Comparison of ENCODE assay signal across 9 mouse cellular contexts in the genomic region with DNA sequence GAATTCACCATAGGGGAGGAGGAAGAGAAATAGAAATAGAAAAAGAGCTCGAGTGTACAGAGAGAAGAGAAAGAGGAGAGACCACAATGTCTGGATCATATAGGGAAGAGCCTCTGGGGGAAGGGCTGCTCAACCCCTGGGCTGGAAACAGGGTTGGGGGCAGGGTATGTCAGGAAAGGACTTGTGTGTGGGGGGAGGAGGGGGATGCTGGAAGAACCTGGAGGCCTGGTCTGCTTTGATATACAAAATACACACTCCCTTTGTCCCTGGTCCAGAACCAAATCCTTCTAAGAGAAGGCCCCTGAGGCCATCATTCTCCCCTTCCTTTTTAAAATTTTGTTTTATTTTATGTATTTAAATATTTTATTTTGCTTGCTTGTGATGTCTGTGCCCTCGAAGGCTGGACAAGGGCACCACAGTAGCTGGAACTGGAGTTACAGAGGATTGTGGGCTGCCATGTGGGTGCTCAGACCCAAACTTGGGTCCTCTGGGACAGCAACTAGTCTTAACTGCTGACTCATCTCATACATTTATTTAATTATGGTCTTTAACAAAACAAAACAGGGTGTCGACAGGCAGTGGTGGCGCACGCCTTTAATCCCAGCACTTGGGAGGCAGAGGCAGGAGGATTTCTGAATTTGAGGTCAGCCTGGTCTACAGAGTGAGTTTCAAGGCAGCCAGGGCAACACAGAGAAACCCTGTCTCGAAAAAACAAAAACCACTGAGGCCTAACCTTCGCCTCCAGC. TPM values are rescaled to one million over a fixed set of nuclear protein-coding genes. Genes with fewer than 3 reads are reported as not detected.
DNase-seq lines count a peak whose midpoint lies in the region; ATAC-seq and TF ChIP-seq lines count a peak whose summit lies in the region.
"Had no signal": no experiment of that assay in that cellular context is flagged by ENCODE, and none has a peak within 500 bp of the region (broad histone marks: within the 10 kb centered on the region; RNA-seq: fewer than 3 reads in every experiment).

No protein-coding gene starts in this region.

- no peaks in the 10 kb centered on the region for H3K27me3 ChIP-seq in heart, embryonic 11.5 days (ENCODE audit: control insufficient read depth, insufficient read depth, low read length)
- no peaks in the 10 kb centered on the region for H3K27me3 ChIP-seq in hindbrain, embryonic 11.5 days (ENCODE audit: control insufficient read depth, insufficient read depth, low read length)

- TF ChIP-seq CTCF in layer of hippocampus, adult 2 months (conservative IDR thresholded peaks at IDR 0.05), result no peak

- no peaks in the 10 kb centered on the region for H3K79me2 ChIP-seq in macrophage (ENCODE audit: inconsistent target)

- 83% methylated on average over 7 of the region's 7 CpGs for WGBS in heart, embryonic 11.5 days (ENCODE audit: insufficient replicate concordance)
- WGBS in hindbrain, embryonic 11.5 days, result 82% methylated on average over 7 of the region's 7 CpGs
- 85% methylated on average over 7 of the region's 7 CpGs for WGBS in macrophage (ENCODE audit: missing documents)

- in situ Hi-C loops in ES-E14 (cut with MboI; ENCODE audit: low sequenced_read_pairs in 2 of 2, unreplicated experiment in 2 of 2), result no loop called here

- peak overlapping the region; percentile 78 for H3K9ac ChIP-seq in heart, embryonic 11.5 days (ENCODE audit: low read depth, low read length)
- peak overlapping the region; percentile 87; the same call in 1 of the 2 replicates for H3K9ac ChIP-seq in ES-E14 (ENCODE audit: insufficient read depth, low read depth, low read length, poor library complexity, severe bottlenecking)
- no peak overlapping the region for H3K9ac ChIP-seq in hindbrain, embryonic 11.5 days (ENCODE audit: low read depth, low read length)

- DNase-seq in heart, postnatal 10 days, result no peak
- DNase-seq in ES-E14 (ENCODE audit: low read depth, low spot score), result no peak
- no peak for DNase-seq in hindbrain, embryonic 11.5 days (ENCODE audit: low spot score)
- DNase-seq in layer of hippocampus, adult 2 months (ENCODE audit: low spot score in 2 of 2), result no peak
- no peak for DNase-seq in yolk sac, embryonic 10.5 days (ENCODE audit: low spot score)
- DNase-seq in embryo, embryonic 10 days (ENCODE audit: low spot score), result no peak

- H3K27ac ChIP-seq in heart, embryonic 11.5 days (ENCODE audit: low read depth, low read length), result no peak overlapping the region
- peak overlapping the region; percentile 92 for H3K27ac ChIP-seq in ES-E14 (ENCODE audit: insufficient read depth, low read depth, low read length, poor library complexity, severe bottlenecking)
- H3K27ac ChIP-seq in hindbrain, embryonic 11.5 days (ENCODE audit: low read depth, low read length), result no peak overlapping the region
- no peak overlapping the region for H3K27ac ChIP-seq in macrophage
- no peak overlapping the region for H3K27ac ChIP-seq in layer of hippocampus, adult 2 months

- peak overlapping the region; percentile 72 for H3K4me3 ChIP-seq in heart, embryonic 11.5 days (ENCODE audit: low read depth, low read length)
- H3K4me3 ChIP-seq in ES-E14 (ENCODE audit: insufficient read depth in 1 of 2, low read depth in 1 of 2, low read length in 2 of 2, poor library complexity in 1 of 2, severe bottlenecking in 1 of 2) (peak overlapping the region; percentile 81 to 94), macrophage (ENCODE audit: inconsistent target) (peak overlapping the region; percentile 62; the same call in 1 of the 2 replicates)
- H3K4me3 ChIP-seq in hindbrain, embryonic 11.5 days (ENCODE audit: low read depth, low read length), result no peak overlapping the region; the same call in 1 of the 2 replicates
- H3K4me3 ChIP-seq in layer of hippocampus, adult 2 months, result no peak overlapping the region

- ATAC-seq in heart, embryonic 11.5 days (replicated peaks; ENCODE audit: insufficient number of reproducible peaks, low FRiP score, low TSS enrichment), result no peak
- ATAC-seq in hindbrain, embryonic 11.5 days (ENCODE audit: low FRiP score), result no peak

- H3K36me3 ChIP-seq in heart, embryonic 11.5 days (ENCODE audit: control insufficient read depth, insufficient read depth, low read length), result peaks cover 9% of the 10 kb centered on the region
- peaks cover 35% of the 10 kb centered on the region for H3K36me3 ChIP-seq in ES-E14 (ENCODE audit: control insufficient read depth, insufficient read depth, low read length, poor library complexity, severe bottlenecking)
- H3K36me3 ChIP-seq in hindbrain, embryonic 11.5 days (ENCODE audit: control insufficient read depth, insufficient read depth, low read length), result peaks cover 8% of the 10 kb centered on the region; the same call in 1 of the 2 replicates
- peaks cover 18% of the 10 kb centered on the region; the same call in 1 of the 2 replicates for H3K36me3 ChIP-seq in macrophage (ENCODE audit: inconsistent target)

- H3K4me2 ChIP-seq in heart, embryonic 11.5 days, result peak overlapping the region; percentile 97
- peak overlapping the region; percentile 91 for H3K4me2 ChIP-seq in hindbrain, embryonic 11.5 days (replicated peaks; ENCODE audit: low read depth, low read length)

- H3K9me3 ChIP-seq in heart, embryonic 11.5 days (replicated peaks; ENCODE audit: control insufficient read depth, low read length), result no peaks in the 10 kb centered on the region
- no peaks in the 10 kb centered on the region for H3K9me3 ChIP-seq in ES-E14 (ENCODE audit: control insufficient read depth, insufficient read depth, low read depth, low read length)
- H3K9me3 ChIP-seq in hindbrain, embryonic 11.5 days (ENCODE audit: control insufficient read depth, low read length), result no peaks in the 10 kb centered on the region

- H3K4me1 ChIP-seq in heart, embryonic 11.5 days (ENCODE audit: control insufficient read depth, insufficient read depth, low read length), result peaks cover 10% of the 10 kb centered on the region
- H3K4me1 ChIP-seq in ES-E14 (ENCODE audit: control insufficient read depth in 2 of 2, insufficient read depth in 2 of 2, low read length in 2 of 2, poor library complexity in 1 of 2), result peaks cover 2 to 26% of the 10 kb centered on the region in 2 experiments; a peak in 3 of 4 replicates
- 0 out of 2 replicates have a peak, but pooled peaks cover 2% of the 10 kb centered on the region for H3K4me1 ChIP-seq in hindbrain, embryonic 11.5 days (replicated peaks; ENCODE audit: control insufficient read depth, insufficient read depth, low read length)

- intact Hi-C loops in heart, postnatal 10 days (cut with DNase I), result loop anchor here (2.0 to 10.0 kb wide), 4 partner anchors 26 to 272 kb away; no protein-coding TSS in a partner anchor

TF ChIP-seq in ES-E14, 5 proteins besides CTCF, POLR2A, EP300 and RAD21:
- no peak for TF ChIP-seq ZNF384 (IDR thresholded peaks at IDR 0.05; ENCODE audit: low read depth, low read length)
- peak; percentile 62 for TF ChIP-seq MAFK (IDR thresholded peaks at IDR 0.05; ENCODE audit: insufficient read depth, low read depth, low read length)

RNA-seq across cellular contexts. Expression of gene Alkbh2, which starts 1.3 kb away (rescaled TPM):
- polyA plus RNA-seq in heart, embryonic 11.5 days (2014; fragmentation: Nextera tagmentation; extraction: Ambion mirVana), result 8.7 and 12.8 TPM in 2 replicates
- total RNA-seq in heart, postnatal 10 days (2021), result 1 to 10 TPM; 2.6 to 3.0 TPM
- 26.7 and 32.6 TPM in 2 replicates for total RNA-seq in ES-E14 (2012; rRNA removed)
- polyA plus RNA-seq in hindbrain, embryonic 11.5 days (2014; fragmentation: Nextera tagmentation; extraction: Ambion mirVana), result 9.4 and 9.8 TPM in 2 replicates
- total RNA-seq in macrophage (2018; cell fraction: chromatin; rRNA removed), result 1 to 10 TPM in 13 of 26 experiments, under 1 TPM in 2, not detected in 11; 0.88 to 3.6 (median 1.5) TPM
- total RNA-seq in macrophage (2018; cell fraction: cytosol; rRNA removed), result 1 to 10 TPM in 23 of 26 experiments, under 1 TPM in 3; 0.72 to 3.4 (median 2.2) TPM
- 1 to 10 TPM in 14 of 26 experiments, under 1 TPM in 4, not detected in 8; 0.63 to 4.8 (median 1.6) TPM for total RNA-seq in macrophage (2018; cell fraction: nucleus; rRNA removed)
- 0.95 to 4.5 TPM (median 3.3 TPM) in 3 replicates for polyA plus RNA-seq in macrophage (2018)
- 1 to 10 TPM; 4.8 to 5.1 TPM for total RNA-seq in layer of hippocampus, adult 2 months (2021)

RNA-seq across cellular contexts. Expression of gene Ung, which starts 3.5 kb away (rescaled TPM):
- polyA plus RNA-seq in heart, embryonic 11.5 days (2014; fragmentation: Nextera tagmentation; extraction: Ambion mirVana), result 26.3 and 37.0 TPM in 2 replicates
- 10 to 100 TPM; 22.7 to 24.1 TPM for total RNA-seq in heart, postnatal 10 days (2021)
- total RNA-seq in ES-E14 (2012; rRNA removed), result 67.9 and 71.6 TPM in 2 replicates
- polyA plus RNA-seq in hindbrain, embryonic 11.5 days (2014; fragmentation: Nextera tagmentation; extraction: Ambion mirVana), result 18.1 and 25.5 TPM in 2 replicates
- total RNA-seq in macrophage (2018; cell fraction: chromatin; rRNA removed), result 1 to 10 TPM in 12 of 26 experiments, under 1 TPM in 9, not detected in 5; 0.26 to 2.6 (median 1.1) TPM
- total RNA-seq in macrophage (2018; cell fraction: cytosol; rRNA removed), result 1 to 10 TPM in 14 of 26 experiments, under 1 TPM in 12; 0.38 to 1.9 (median 1.1) TPM
- 10 to 100 TPM in 1 of 26 experiments, 1 to 10 TPM in 9, under 1 TPM in 14, not detected in 2; 0.30 to 10.5 (median 0.91) TPM for total RNA-seq in macrophage (2018; cell fraction: nucleus; rRNA removed)
- 0.70 to 14.0 TPM (median 3.2 TPM) in 3 replicates for polyA plus RNA-seq in macrophage (2018)
- 1 to 10 TPM; 2.4 to 2.5 TPM for total RNA-seq in layer of hippocampus, adult 2 months (2021)

RNA-seq across cellular contexts. Expression of gene Acacb, which starts 19.7 kb away (rescaled TPM):
- 7.6 and 8.0 TPM in 2 replicates for polyA plus RNA-seq in heart, embryonic 11.5 days (2014; fragmentation: Nextera tagmentation; extraction: Ambion mirVana)
- 100 to 1,000 TPM; 156 to 159 TPM for total RNA-seq in heart, postnatal 10 days (2021)
- 10.5 and 16.9 TPM in 2 replicates for total RNA-seq in ES-E14 (2012; rRNA removed)
- 1.4 and 1.6 TPM in 2 replicates for polyA plus RNA-seq in hindbrain, embryonic 11.5 days (2014; fragmentation: Nextera tagmentation; extraction: Ambion mirVana)
- total RNA-seq in macrophage (2018; cell fraction: chromatin; rRNA removed), result 1 to 10 TPM; 2.0 to 7.4 (median 3.6) TPM
- total RNA-seq in macrophage (2018; cell fraction: cytosol; rRNA removed), result 1 to 10 TPM in 2 of 26 experiments, under 1 TPM in 24; 0.19 to 1.3 (median 0.54) TPM
- total RNA-seq in macrophage (2018; cell fraction: nucleus; rRNA removed), result 1 to 10 TPM in 19 of 26 experiments, under 1 TPM in 7; 0.41 to 3.9 (median 1.5) TPM
- polyA plus RNA-seq in macrophage (2018), result 0.17 to 0.30 TPM (median 0.29 TPM) in 3 replicates
- 1 to 10 TPM; 5.3 to 7.8 TPM for total RNA-seq in layer of hippocampus, adult 2 months (2021)

RNA-seq across cellular contexts. Expression of gene Svop, which starts 35.3 kb away (rescaled TPM):
- 0.24 TPM in 1 of 2 replicates, not detected in the other for polyA plus RNA-seq in heart, embryonic 11.5 days (2014; fragmentation: Nextera tagmentation; extraction: Ambion mirVana)
- total RNA-seq in heart, postnatal 10 days (2021), result not detected
- total RNA-seq in ES-E14 (2012; rRNA removed), result 3.3 and 4.9 TPM in 2 replicates
- 26.7 and 29.6 TPM in 2 replicates for polyA plus RNA-seq in hindbrain, embryonic 11.5 days (2014; fragmentation: Nextera tagmentation; extraction: Ambion mirVana)
- not detected for total RNA-seq in macrophage (2018; cell fraction: chromatin; rRNA removed)
- total RNA-seq in macrophage (2018; cell fraction: cytosol; rRNA removed), result not detected
- not detected for total RNA-seq in macrophage (2018; cell fraction: nucleus; rRNA removed)
- not detected in 3 replicates for polyA plus RNA-seq in macrophage (2018)
- 100 to 1,000 TPM; 170 to 182 TPM for total RNA-seq in layer of hippocampus, adult 2 months (2021)
- polyA plus RNA-seq: thymus, postnatal 0 days had no signal

Comparison
In these comparisons a context has a peak if more than half of its experiments do, and no peak if none do; other contexts are left out.
1. H3K4me3 ChIP-seq: peak in heart, embryonic 11.5 days (single experiment), ES-E14 (2 of 2) and macrophage (single experiment); none in hindbrain, embryonic 11.5 days (single experiment) and layer of hippocampus, adult 2 months (single experiment).
2. RNA of gene Ung, which starts 3.5 kb away (total RNA-seq): 67.9 to 71.6 TPM in ES-E14 and 22.7 to 24.1 TPM in heart, postnatal 10 days; 2.4 to 2.5 TPM in layer of hippocampus, adult 2 months; every median in the first group is over 4 times any median in the second.